Mouse (Mus musculus) layer of hippocampus, adult 9-10 months (tissue): Measurements from ENCODE around the gene Gbx2.

ENCODE experiments used
- DNase-seq: peaks from one replicate; pipeline ENCODE4 v3.0.0; 2022; ENCODE audit warnings: low spot score

Gbx2 gene

DNA sequence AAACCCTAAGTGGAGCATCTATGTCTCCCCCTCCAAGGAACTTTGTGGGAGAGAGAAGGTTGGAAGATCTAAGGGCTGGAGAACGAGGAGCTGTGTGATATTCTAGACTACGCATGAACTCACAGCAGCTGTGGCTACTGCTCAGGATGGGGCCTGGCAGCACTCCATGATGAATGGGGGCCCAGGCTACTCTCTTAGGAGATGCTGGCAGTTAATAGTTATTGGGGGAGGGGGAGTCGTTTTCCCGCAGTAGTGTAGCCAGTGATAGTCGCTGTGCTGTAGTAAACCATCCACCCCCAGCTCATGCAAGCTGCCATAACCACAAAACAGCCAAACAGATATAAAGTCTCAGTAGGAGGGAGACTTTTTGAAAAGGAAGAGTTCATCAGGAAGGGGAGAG is 18.6 kb downstream of the Gbx2 start:
- no peak for DNase-seq

DNA sequence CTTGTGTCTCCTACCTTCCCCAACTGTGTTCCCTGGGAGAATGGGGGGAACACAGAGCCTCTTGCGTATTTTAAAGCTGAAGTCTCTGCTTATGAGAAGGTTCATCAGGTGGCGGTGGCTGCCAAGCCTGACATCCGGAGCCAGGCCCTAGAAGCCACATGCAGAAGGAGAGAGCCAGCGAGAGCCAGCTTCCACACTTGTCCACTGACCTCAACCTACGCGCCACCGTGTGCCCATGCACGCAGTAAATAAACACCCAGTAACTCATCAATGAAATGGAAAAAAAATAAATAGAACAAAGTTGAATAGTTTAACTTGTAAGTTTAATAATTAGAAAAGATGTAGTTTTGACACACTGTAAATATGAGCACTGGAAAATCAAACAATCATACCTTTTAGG is 21.2 kb downstream of the Gbx2 start:
- DNase-seq = no peak

DNA sequence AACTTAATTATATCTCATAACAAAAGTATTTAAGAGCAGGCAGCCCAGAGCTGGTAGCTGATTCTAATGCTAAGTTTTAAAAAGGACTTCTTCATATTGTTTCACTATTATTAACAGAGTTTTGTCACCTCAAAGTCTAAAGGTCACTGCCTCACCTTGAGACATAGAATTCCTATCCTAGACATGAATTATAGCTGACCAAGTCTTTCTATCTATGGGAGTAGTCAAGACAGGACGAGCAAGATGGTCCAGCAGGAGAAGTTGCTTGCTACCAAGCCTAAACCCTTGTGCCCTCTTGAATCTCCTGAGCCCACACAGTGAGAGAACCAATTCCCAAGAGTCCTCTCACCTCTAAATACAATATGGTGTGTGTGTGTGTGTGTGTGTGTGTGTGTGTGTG is 28.3 kb downstream of the Gbx2 start:
- no peak for DNase-seq

DNA sequence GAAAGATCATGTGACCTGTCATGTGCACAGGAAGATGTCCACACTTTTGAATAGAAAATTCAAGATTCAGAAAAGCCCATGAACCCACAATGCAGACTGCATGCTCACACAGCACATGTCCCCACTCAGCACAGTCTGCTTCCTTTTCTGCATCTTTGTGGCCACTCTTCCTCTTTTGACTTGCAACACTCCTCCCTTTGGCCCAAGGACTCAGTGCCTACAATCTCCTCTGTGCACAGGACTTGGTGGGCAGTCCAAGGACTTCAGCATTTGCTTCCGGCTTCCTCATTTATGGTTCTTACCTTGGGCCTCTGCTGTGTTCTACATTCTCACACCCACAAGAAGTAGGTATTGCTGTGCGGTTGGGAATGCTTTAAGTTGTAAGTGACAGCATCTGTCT is 28.7 kb downstream of the Gbx2 start:
- no peak for DNase-seq

DNA sequence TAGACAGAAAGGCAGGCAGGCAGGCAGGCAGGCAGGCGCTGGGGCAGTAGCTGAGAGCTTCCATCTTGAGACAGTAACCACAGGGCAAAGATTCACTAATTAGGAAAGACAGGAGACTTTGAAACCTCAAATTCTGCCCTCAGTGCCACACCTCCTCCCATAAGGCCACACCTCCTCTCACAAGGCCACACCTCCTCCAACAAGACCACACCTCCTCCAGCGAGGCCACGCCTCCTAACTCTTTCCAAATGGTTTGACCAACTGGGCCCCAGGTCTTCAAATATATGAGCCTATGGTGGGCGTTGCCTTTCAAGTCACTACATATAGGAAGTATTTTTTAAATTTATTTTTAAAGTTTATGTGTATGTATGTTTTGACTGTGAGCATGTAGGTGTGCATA is 29.6 kb downstream of the Gbx2 start:
- DNase-seq = no peak

DNA sequence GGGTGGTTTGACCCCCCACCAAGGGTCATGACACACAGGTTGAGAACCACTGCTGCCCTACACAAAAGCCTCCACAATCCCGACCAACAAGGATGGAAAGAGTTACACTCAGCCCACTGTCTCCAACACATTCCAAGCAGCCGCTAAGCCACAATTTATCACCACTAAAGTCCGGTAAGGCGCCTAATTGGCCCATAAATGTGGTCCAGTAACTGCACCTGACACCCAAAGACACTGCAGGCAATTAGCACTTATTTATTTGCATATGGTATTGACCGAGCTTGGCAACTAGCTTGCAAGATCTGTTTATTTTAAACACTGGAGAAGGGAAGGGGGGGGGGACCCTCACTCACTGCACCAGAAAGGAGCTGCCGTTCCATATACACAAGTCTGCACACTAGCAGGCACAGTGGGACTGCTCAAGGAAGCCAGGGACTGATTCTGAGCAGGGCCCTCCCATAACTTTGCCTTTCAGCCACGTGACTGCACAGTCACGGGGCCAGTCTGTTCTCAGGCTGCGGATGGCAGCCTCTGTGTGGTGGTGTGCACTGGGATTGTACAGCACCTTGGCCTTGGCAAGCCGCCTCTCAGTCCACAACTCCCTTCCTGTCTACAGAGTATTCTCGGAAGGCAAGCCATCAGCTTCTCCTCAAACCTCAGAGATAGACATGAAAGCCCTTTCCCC is 31.1 kb downstream of the Gbx2 start:
- no peak for DNase-seq

DNA sequence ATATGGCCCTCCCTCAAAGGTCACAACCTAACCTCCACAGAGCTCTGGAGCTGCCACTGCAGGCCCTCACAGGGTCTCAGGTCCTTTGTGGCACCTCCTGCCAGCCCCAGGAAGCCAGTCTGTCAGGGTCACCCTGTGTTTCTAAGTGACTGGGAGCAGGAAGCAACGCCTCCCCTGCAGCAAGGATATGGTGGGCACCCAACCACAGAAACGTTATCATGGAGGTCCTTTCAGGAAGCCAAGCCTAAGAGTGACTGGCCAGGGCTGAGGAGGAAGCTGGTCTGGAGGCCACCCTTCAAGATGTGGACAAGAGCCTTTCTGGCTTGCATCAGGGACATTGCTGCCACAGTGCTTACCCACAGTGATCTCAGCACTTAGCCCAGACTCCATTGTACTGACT is 31.9 kb downstream of the Gbx2 start:
- DNase-seq = no peak

DNA sequence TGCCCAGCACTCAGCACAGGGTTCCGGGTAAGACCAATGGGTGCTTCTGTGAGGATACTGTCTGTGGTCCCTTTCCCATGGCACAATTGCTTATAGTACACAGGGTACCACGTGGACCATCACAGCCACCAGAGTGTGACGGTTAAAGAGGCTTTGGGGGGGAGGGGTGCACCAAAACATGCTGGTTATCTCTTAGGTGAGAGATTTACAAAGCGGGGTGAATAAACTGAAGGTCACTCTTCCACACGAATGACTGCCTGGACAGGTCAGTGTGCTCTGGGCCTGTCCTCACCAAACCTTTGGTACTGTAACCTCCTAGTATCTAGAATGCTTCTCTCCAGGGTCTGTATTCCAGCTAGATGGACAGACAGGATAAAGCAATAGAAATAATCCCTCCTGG is 35.2 kb downstream of the Gbx2 start:
- no peak for DNase-seq

DNA sequence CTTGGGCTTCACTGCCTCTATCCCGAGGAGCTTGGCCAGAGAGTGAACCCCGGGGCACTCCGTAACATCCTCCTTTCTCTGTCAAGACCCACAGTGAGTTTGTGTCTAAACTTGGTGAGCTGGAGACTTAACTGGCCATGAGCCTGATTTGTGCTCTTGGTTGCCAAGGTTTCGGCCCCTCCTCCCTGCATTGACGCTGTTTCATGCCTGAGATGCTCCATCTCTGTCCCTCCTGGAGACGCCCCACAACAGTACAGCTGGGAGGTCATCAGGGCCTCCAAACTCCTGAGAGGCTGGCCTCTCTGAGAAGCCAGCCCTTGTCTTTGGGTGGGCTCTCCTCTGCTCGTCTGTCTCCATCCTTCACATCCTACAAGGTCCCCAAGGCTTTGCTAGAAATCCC is 38.7 kb downstream of the Gbx2 start:
- DNase-seq = no peak

DNA sequence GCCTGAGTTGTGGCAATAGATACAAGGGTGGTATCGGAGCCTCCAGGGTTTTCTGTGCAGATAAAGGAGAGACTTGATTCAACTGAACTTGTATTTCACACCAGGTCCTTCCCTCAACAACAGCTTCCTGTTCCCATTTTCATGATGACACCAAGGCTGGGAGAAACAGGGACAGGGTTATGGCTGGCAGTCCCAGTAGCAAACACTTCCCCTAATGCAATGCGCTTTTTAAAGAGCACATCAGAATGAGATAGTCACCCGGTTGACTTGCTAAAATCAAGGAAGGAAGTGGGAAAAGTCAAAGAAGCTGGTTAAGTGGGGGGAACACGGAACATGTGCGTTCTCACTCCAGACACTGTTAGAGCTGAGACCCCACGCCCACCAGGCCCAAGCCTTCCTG is 39.6 kb downstream of the Gbx2 start:
- no peak for DNase-seq

DNA sequence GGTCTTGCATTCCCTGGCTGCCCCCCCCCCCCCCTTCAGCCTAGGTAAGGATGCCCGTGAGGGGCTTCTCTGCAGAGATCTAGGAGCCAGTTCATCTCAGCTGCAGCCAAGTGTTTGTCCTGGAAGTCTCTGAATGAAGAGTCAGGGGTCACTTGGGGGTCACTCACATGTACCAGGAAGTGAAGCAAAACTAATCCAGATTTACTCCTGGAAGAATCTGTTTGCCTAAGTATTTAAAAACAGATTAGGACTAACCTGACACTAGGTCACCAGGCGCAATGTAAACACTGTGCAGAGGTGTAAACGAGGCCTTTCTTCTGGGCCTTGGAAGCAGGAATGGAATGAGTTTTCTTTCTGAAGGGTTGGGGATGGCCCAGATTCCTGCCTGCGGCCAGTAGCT is 45.3 kb downstream of the Gbx2 start:
- DNase-seq = no peak

DNA sequence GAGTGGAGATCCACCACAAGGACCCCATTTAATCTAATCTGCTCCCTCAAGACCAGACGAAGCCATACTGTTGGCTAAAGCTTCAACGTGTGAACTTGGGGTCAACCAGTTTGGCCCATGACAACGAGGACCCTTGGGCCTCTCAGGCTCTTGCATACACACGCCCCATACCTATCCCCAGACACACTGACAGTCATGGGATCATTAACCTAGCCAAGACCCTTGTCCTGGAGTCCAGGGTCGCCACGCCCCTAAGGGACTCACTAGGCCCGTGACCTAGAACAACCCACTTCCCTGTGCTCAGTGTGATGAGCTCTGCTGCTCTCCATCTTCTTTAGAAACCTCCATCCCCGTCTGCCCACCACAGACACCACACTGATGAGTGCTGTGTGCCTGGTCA is 46.6 kb downstream of the Gbx2 start:
- DNase-seq = no peak

DNA sequence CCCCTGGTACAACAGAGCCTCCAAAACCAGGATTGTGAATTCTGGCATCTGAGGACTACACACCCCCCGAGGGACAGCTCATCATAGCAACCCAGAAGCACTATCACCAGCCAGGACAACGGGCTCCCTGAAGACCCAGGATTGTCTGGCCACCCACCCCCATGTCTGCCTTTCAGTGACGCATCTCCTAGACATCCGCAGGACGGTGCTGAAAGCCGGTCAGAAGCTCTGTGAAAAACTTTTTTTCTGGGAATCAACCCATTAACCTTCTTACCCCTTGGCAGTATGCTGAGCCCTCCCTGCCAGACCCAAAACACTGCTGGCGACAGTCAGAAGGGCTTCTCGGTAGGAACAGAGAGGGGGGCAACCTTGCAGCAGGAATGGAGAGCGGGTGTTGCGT is 50.1 kb downstream of the Gbx2 start:
- no peak for DNase-seq

DNA sequence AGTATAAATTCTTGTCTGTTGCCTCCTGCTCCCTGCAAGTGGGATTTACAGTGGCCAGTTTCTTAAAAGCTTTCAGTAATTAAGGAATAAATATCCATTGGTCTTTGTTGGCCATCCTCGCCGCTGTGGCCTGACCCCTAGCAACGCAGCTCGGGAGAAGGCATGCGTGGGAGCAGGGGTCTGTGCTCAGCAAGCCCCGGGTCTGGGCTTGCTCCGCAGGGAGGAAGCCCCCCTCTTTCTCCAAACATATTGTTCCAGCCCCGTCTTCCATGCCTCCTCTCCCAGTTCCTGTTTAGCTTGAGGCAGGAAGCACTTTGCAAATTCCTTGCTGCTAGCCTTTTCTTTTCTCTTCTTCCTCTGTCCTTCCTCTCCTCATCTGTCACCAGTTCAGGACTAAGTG is 50.8 kb downstream of the Gbx2 start:
- no peak for DNase-seq

DNA sequence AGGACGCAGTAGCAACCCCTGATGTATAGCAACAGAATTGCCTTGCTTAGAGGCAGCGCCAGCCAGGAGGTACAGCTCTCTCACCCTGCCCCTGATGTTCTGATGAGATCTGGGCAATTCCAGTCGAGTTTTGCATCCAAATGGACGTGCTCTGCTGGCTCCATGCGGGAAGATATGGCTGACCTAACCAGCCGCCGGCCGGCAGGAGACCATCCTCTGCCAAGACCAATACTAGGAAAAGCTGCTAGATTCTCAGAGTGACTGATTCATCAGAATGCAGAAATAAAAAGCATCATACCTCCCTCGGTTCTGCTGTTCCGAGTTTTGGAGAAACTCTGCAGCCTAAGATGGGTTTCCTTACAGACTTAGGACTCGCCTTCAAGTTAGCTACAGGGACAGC is 52.5 kb downstream of the Gbx2 start:
- DNase-seq = no peak
